ENCODE assay signal across 10 mouse cellular contexts in genomic region chr4:154401379-154401778, GRCm38 (mm10).
DNase-seq lines count a peak whose midpoint lies in the region; ATAC-seq and TF ChIP-seq lines count a peak whose summit lies in the region.
"Had no signal": no experiment of that assay in that cellular context is flagged by ENCODE, and none has a peak within 500 bp of the region (broad histone marks: within the 10 kb centered on the region; RNA-seq: fewer than 3 reads in every experiment).

No protein-coding gene starts in this region.

- no peak for TF ChIP-seq EP300 in heart, postnatal 0 days (IDR thresholded peaks at IDR 0.05; ENCODE audit: low read depth)

- DNase-seq in heart, postnatal 0 days (ENCODE audit: low spot score) = no peak
- no peak for DNase-seq in heart, postnatal 25 days (ENCODE audit: low spot score)
- DNase-seq in left cerebral cortex, adult 2 months (ENCODE audit: extremely low spot score in 1 of 2, low spot score in 2 of 2) = peak in 1 of 2 experiments; percentile 58
- no peak for DNase-seq in left cerebral cortex, postnatal 10 days (ENCODE audit: extremely low spot score in 1 of 2, low spot score in 2 of 2)
- DNase-seq in right cerebral cortex, adult 18-20 months = peak; percentile 79
- no peak for DNase-seq in right cerebral cortex, postnatal 14 days
- DNase-seq in telencephalon, adult 2 months (ENCODE audit: low read depth, low spot score) = peak; percentile 60
- no peak for DNase-seq in cerebellum, postnatal 25 days
- DNase-seq: embryo, embryonic 11 days had no signal

- ATAC-seq in heart, postnatal 0 days (ENCODE audit: insufficient read depth, low read depth) = peak; percentile 43

- intact Hi-C loops in heart, postnatal 25 days (cut with DNase I) = loop anchor here (5.0 kb wide), 1 partner anchor 96 kb away; no protein-coding TSS in a partner anchor
- intact Hi-C loops in left cerebral cortex, adult 2 months (cut with DNase I) = loop anchor here (2.0 to 5.0 kb wide), 2 partner anchors 37 to 156 kb away; no protein-coding TSS in a partner anchor
- intact Hi-C loops in left cerebral cortex, postnatal 10 days (cut with DNase I) = no loop called here

- no peak overlapping the region for H3K4me2 ChIP-seq in heart, postnatal 0 days (ENCODE audit: low read depth, low read length)

- no peak overlapping the region for H3K9ac ChIP-seq in heart, postnatal 0 days (replicated peaks; ENCODE audit: low read depth, low read length)

- H3K4me3 ChIP-seq in heart, postnatal 0 days (ENCODE audit: low read depth, low read length) = no peak overlapping the region
- no peak overlapping the region for H3K4me3 ChIP-seq in left cerebral cortex, adult 2 months

- WGBS in heart, postnatal 0 days = 48% methylated on average over 5 of the region's 5 CpGs

- H3K4me1 ChIP-seq in heart, postnatal 0 days (ENCODE audit: control insufficient read depth, insufficient read depth) = peaks cover 22% of the 10 kb centered on the region

- no peaks in the 10 kb centered on the region for H3K36me3 ChIP-seq in heart, postnatal 0 days (replicated peaks; ENCODE audit: control insufficient read depth, insufficient read depth, low read length)

- no peaks in the 10 kb centered on the region for H3K9me3 ChIP-seq in heart, postnatal 0 days (replicated peaks; ENCODE audit: control insufficient read depth, low read length)

- H3K27me3 ChIP-seq in heart, postnatal 0 days (ENCODE audit: control insufficient read depth, insufficient read depth, low read length) = no peaks in the 10 kb centered on the region

- no peak overlapping the region for H3K27ac ChIP-seq in heart, postnatal 0 days (ENCODE audit: low read depth)
- peak overlapping the region; percentile 40; the same call in 1 of the 2 replicates for H3K27ac ChIP-seq in left cerebral cortex, adult 2 months
- H3K27ac ChIP-seq: macrophage had no signal

- TF ChIP-seq CTCF in heart, postnatal 0 days (IDR thresholded peaks at IDR 0.05; ENCODE audit: low read depth) = no peak
- no peak for TF ChIP-seq CTCF in left cerebral cortex, adult 2 months (IDR thresholded peaks at IDR 0.05)

Comparison
In these comparisons a context has a peak if more than half of its experiments do, and no peak if none do; other contexts are left out.
1. DNase-seq: peak in right cerebral cortex, adult 18-20 months (single experiment) and telencephalon, adult 2 months (single experiment); none in heart, postnatal 0 days (single experiment), heart, postnatal 25 days (single experiment), left cerebral cortex, postnatal 10 days (0 of 2), right cerebral cortex, postnatal 14 days (single experiment) and cerebellum, postnatal 25 days (0 of 2).